Mouse (Mus musculus): ENCODE measurements at regions not wholly inside any gene's neighbourhood (a gene's known extent, or its start where the extent isn't known, plus 50 kb on each side); places are given as distances from the start of the nearest gene placed in this dataset.

DNA sequence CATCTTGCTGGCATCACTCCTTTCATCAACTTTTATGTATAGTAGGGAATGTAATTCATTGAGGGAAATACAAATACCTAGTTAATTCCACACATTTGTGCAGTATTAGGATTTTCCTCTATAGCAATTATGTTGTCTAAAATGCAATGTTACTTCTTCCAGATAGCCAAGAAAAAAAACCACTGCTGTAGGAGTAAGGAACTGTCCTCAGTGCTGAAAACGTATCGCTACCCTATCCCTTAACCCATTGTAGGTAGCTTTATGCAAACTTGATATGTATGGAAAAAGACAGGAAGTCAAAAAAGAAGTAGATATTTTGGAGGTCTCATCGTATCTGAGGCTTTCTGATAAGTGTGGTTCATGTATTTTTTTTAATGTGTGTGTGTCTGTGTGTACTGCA lies 150.8 kb upstream of the Itga1 start:
- WGBS: 34% methylated on average over 3 of the region's 3 CpGs
- no peak for ATAC-seq (replicated peaks; ENCODE audit: extremely low read depth, insufficient read depth, low FRiP score)
- no peaks in the 10 kb centered on the region for H3K27me3 ChIP-seq (ENCODE audit: control insufficient read depth, insufficient read depth, low read length)
- no peaks in the 10 kb centered on the region for H3K36me3 ChIP-seq (ENCODE audit: control insufficient read depth, insufficient read depth)
- H3K9ac ChIP-seq (ENCODE audit: low read length): no peak overlapping the region
- H3K27ac ChIP-seq (ENCODE audit: low read length): no peak overlapping the region
- H3K9me3 ChIP-seq (replicated peaks; ENCODE audit: control insufficient read depth, low read length): no peaks in the 10 kb centered on the region
- H3K4me2 ChIP-seq (ENCODE audit: low read depth, low read length): no peak overlapping the region
- no peak overlapping the region for H3K4me3 ChIP-seq (ENCODE audit: low read length)
- H3K4me1 ChIP-seq (ENCODE audit: control insufficient read depth, insufficient read depth, low read length): no peaks in the 10 kb centered on the region

DNA sequence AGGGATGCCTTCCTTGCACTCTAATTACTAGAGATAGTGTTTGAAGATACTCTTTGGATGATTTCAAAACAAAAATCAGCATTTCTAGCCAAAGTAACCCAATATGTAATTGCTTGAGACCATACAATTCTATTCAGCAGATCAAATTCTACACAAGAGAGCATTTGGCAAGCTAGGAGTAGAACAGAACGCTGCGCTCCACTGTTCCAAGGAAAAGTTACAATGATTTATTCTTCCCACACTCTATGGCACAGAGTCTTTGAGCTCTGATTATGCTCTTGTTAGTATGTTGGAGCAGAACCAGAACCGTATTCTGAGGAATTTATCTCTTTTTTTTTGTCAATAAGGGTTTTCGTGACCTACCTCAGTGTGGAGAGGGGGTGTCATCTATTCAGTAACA lies 130.2 kb upstream of the Itga1 start:
- WGBS: 78% methylated on average over 4 of the region's 4 CpGs
- H3K4me2 ChIP-seq (ENCODE audit: low read depth, low read length): no peak overlapping the region
- H3K27me3 ChIP-seq (ENCODE audit: control insufficient read depth, insufficient read depth, low read length): no peaks in the 10 kb centered on the region
- H3K9me3 ChIP-seq (replicated peaks; ENCODE audit: control insufficient read depth, low read length): no peaks in the 10 kb centered on the region
- no peak overlapping the region for H3K27ac ChIP-seq (ENCODE audit: low read length)
- no peak overlapping the region for H3K4me3 ChIP-seq (ENCODE audit: low read length)
- no peaks in the 10 kb centered on the region for H3K4me1 ChIP-seq (ENCODE audit: control insufficient read depth, insufficient read depth, low read length)
- no peaks in the 10 kb centered on the region for H3K36me3 ChIP-seq (ENCODE audit: control insufficient read depth, insufficient read depth)
- no peak overlapping the region for H3K9ac ChIP-seq (ENCODE audit: low read length)
- ATAC-seq (replicated peaks; ENCODE audit: extremely low read depth, insufficient read depth, low FRiP score): no peak

DNA sequence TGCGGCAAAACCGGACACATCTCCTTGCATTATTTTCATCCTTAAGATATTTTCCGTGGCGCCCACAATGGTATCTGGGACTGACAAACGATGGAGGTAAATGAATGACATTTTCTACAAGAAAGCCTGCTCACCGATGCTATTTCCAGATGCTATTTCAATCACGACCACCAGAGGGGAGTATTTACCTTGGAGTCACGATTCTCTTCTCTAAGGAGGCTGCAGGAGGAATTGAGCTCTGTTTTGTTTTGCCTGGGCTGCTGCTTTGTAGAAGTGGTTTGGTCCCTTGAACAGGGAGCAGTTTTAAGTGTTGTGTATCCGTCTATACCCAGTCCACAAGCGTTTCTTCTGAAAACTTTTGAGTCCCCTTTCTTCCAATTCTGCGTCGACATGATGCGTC lies 128.7 kb upstream of the Itga1 start:
- Histone ChIP-seq H3K27me3 (ENCODE audit: control insufficient read depth, insufficient read depth, low read length) (no peaks in the 10 kb centered on the region), H3K4me3 (ENCODE audit: low read length) (no peak overlapping the region), H3K27ac (ENCODE audit: low read length) (no peak overlapping the region), H3K36me3 (ENCODE audit: control insufficient read depth, insufficient read depth) (no peaks in the 10 kb centered on the region), H3K9ac (ENCODE audit: low read length) (no peak overlapping the region), H3K4me1 (ENCODE audit: control insufficient read depth, insufficient read depth, low read length) (no peaks in the 10 kb centered on the region), H3K9me3 (replicated peaks; ENCODE audit: control insufficient read depth, low read length) (no peaks in the 10 kb centered on the region), H3K4me2 (ENCODE audit: low read depth, low read length) (no peak overlapping the region)
- 25% methylated on average over 13 of the region's 13 CpGs for whole genome bisulfite sequencing
- no peak for ATAC-seq (replicated peaks; ENCODE audit: extremely low read depth, insufficient read depth, low FRiP score)

GRCm38 (mm10) chr13:115226824-115227223 lies 125.1 kb upstream of the Itga1 start:
- H3K36me3 ChIP-seq (ENCODE audit: control insufficient read depth, insufficient read depth): no peaks in the 10 kb centered on the region
- H3K9me3 ChIP-seq (replicated peaks; ENCODE audit: control insufficient read depth, low read length): no peaks in the 10 kb centered on the region
- H3K4me3 ChIP-seq (ENCODE audit: low read length): no peak overlapping the region
- ATAC-seq (replicated peaks; ENCODE audit: extremely low read depth, insufficient read depth, low FRiP score): peak; percentile 67
- no peak overlapping the region for H3K4me2 ChIP-seq (ENCODE audit: low read depth, low read length)
- 0 out of 2 replicates have a peak overlapping the region, but pooled peaks have one; percentile 20 for H3K27ac ChIP-seq (ENCODE audit: low read length)
- no peaks in the 10 kb centered on the region for H3K27me3 ChIP-seq (ENCODE audit: control insufficient read depth, insufficient read depth, low read length)
- whole genome bisulfite sequencing: 24% methylated on average over 6 of the region's 6 CpGs
- H3K4me1 ChIP-seq (ENCODE audit: control insufficient read depth, insufficient read depth, low read length): no peaks in the 10 kb centered on the region
- H3K9ac ChIP-seq (ENCODE audit: low read length): no peak overlapping the region

GRCm38 (mm10) chr13:115219701-115220100 lies 117.9 kb upstream of the Itga1 start:
- WGBS: 21% methylated on average over 2 of the region's 2 CpGs
- Histone ChIP-seq H3K9ac (ENCODE audit: low read length) (no peak overlapping the region), H3K27ac (ENCODE audit: low read length) (no peak overlapping the region), H3K4me3 (ENCODE audit: low read length) (no peak overlapping the region), H3K4me1 (ENCODE audit: control insufficient read depth, insufficient read depth, low read length) (peaks cover 2% of the 10 kb centered on the region; the same call in 1 of the 2 replicates), H3K4me2 (ENCODE audit: low read depth, low read length) (no peak overlapping the region), H3K27me3 (ENCODE audit: control insufficient read depth, insufficient read depth, low read length) (no peaks in the 10 kb centered on the region), H3K9me3 (replicated peaks; ENCODE audit: control insufficient read depth, low read length) (no peaks in the 10 kb centered on the region), H3K36me3 (ENCODE audit: control insufficient read depth, insufficient read depth) (no peaks in the 10 kb centered on the region)
- ATAC-seq (replicated peaks; ENCODE audit: extremely low read depth, insufficient read depth, low FRiP score): no peak

GRCm38 (mm10) chr13:115211285-115211684 lies 109.5 kb upstream of the Itga1 start:
- 86% methylated on average over 3 of the region's 3 CpGs for WGBS
- no peak for ATAC-seq (replicated peaks; ENCODE audit: extremely low read depth, insufficient read depth, low FRiP score)
- no peaks in the 10 kb centered on the region for H3K9me3 ChIP-seq (replicated peaks; ENCODE audit: control insufficient read depth, low read length)
- H3K27ac ChIP-seq (ENCODE audit: low read length): no peak overlapping the region
- no peaks in the 10 kb centered on the region for H3K4me1 ChIP-seq (ENCODE audit: control insufficient read depth, insufficient read depth, low read length)
- H3K4me3 ChIP-seq (ENCODE audit: low read length): no peak overlapping the region
- H3K36me3 ChIP-seq (ENCODE audit: control insufficient read depth, insufficient read depth): no peaks in the 10 kb centered on the region
- no peak overlapping the region for H3K4me2 ChIP-seq (ENCODE audit: low read depth, low read length)
- no peak overlapping the region for H3K9ac ChIP-seq (ENCODE audit: low read length)
- H3K27me3 ChIP-seq (ENCODE audit: control insufficient read depth, insufficient read depth, low read length): no peaks in the 10 kb centered on the region

- Histone ChIP-seq H3K27me3 (ENCODE audit: control insufficient read depth, insufficient read depth, low read length) (no peaks in the 10 kb centered on the region), H3K4me2 (ENCODE audit: low read depth, low read length) (no peak overlapping the region), H3K27ac (ENCODE audit: low read length) (no peak overlapping the region), H3K4me1 (ENCODE audit: control insufficient read depth, insufficient read depth, low read length) (no peaks in the 10 kb centered on the region), H3K9me3 (replicated peaks; ENCODE audit: control insufficient read depth, low read length) (no peaks in the 10 kb centered on the region), H3K36me3 (ENCODE audit: control insufficient read depth, insufficient read depth) (no peaks in the 10 kb centered on the region), H3K4me3 (ENCODE audit: low read length) (no peak overlapping the region), H3K9ac (ENCODE audit: low read length) (no peak overlapping the region)
- 68% methylated on average over 10 of the region's 10 CpGs for WGBS
- no peak for ATAC-seq (replicated peaks; ENCODE audit: extremely low read depth, insufficient read depth, low FRiP score)
These were observed 109.0 kb upstream of the Itga1 start for GRCm38 (mm10) chr13:115210643-115211208.

DNA sequence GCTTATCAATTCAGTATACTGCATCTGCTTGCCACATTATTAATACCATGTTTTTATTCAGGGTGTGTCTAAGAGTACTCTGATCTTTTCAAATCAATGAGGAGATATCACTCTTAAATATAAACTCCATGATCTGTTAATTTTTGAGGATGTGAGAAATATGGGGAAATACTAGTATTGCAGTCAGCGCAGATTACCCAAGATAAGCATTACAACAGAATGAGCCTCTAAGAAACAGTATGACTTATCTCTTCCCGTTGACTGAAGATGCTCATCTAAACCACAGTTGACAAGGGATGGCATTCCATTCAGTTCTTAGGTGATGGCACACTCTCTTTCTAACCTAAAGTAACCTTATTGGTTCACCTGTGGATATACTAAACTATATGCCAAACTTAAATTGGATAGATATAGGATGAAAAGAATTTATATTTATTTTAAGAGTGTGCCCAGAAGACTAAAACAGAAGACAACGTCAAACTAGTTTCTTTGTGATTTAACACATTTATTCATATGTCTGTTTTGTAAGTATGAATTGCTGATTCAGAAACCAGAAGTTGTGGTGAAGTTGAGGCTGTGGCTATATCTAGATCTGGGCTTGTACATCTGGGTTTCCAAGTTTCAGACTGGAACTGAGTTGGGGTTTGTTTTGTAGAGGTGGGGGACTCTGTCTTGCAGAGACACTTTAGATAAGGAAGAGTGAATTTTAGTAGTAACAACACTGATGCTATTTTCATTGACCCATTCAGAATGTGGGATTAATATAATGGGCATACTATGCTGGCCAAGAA lies 107.8 kb upstream of the Itga1 start:
- Histone ChIP-seq H3K4me3 (ENCODE audit: low read length) (no peak overlapping the region), H3K4me1 (ENCODE audit: control insufficient read depth, insufficient read depth, low read length) (no peaks in the 10 kb centered on the region), H3K27ac (ENCODE audit: low read length) (no peak overlapping the region), H3K9me3 (replicated peaks; ENCODE audit: control insufficient read depth, low read length) (no peaks in the 10 kb centered on the region), H3K36me3 (ENCODE audit: control insufficient read depth, insufficient read depth) (no peaks in the 10 kb centered on the region), H3K9ac (ENCODE audit: low read length) (no peak overlapping the region), H3K27me3 (ENCODE audit: control insufficient read depth, insufficient read depth, low read length) (no peaks in the 10 kb centered on the region), H3K4me2 (ENCODE audit: low read depth, low read length) (no peak overlapping the region)
- ATAC-seq (replicated peaks; ENCODE audit: extremely low read depth, insufficient read depth, low FRiP score): no peak
- 85% methylated on average over 3 of the region's 3 CpGs for WGBS

- Histone ChIP-seq H3K9ac (ENCODE audit: low read length) (no peak overlapping the region), H3K4me2 (ENCODE audit: low read depth, low read length) (no peak overlapping the region), H3K4me1 (ENCODE audit: control insufficient read depth, insufficient read depth, low read length) (no peaks in the 10 kb centered on the region), H3K4me3 (ENCODE audit: low read length) (no peak overlapping the region), H3K27me3 (ENCODE audit: control insufficient read depth, insufficient read depth, low read length) (no peaks in the 10 kb centered on the region), H3K36me3 (ENCODE audit: control insufficient read depth, insufficient read depth) (no peaks in the 10 kb centered on the region), H3K9me3 (replicated peaks; ENCODE audit: control insufficient read depth, low read length) (no peaks in the 10 kb centered on the region), H3K27ac (ENCODE audit: low read length) (no peak overlapping the region)
- no peak for ATAC-seq (replicated peaks; ENCODE audit: extremely low read depth, insufficient read depth, low FRiP score)
- WGBS: 71% methylated on average over 7 of the region's 7 CpGs
These were observed 105.0 kb upstream of the Itga1 start for GRCm38 (mm10) chr13:115206723-115207122.
